Mouse (Mus musculus): ENCODE measurements at regions not wholly inside any gene's neighbourhood (a gene's known extent, or its start where the extent isn't known, plus 50 kb on each side); places are given as distances from the start of the nearest gene placed in this dataset.

DNA sequence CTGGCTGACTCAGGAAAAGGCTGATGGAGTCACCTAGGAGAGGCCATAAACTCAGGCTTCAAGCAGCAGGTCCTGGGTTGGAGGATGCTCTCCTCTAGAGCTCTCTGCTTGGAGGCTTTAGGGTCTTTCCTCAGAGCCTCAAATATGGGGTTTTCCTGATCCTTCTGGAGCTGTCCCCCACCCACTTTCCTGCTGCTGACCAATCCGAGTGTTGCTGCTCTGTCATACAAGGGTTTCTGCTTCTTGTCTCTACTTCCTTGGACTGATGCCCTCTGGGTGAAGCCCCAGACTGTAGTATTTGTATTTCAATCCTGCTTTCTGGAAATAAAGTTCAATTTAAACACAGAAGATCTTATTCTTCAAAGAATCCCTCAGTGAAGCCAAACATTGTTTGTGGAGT lies 166.7 kb upstream of the Sall1 start:
- CTCF ChIA-PET = interaction anchor here (1.3 kb wide), 2 partner anchors 22 to 26 kb away, joined by 3 to 4 read pairs; no protein-coding TSS in a partner anchor
- no peaks in the 10 kb centered on the region for H3K27me3 ChIP-seq
- ATAC-seq (no peak), DNase-seq (ENCODE audit: low read depth, low spot score) (no peak)
- POLR2A ChIA-PET = no interaction called here
- TF ChIP-seq CTCF (IDR thresholded peaks at IDR 0.05) = no peak
- in situ Hi-C loops (cut with MboI; ENCODE audit: low pct_unique_long_range_greater_than_20kb) = no loop called here

DNA sequence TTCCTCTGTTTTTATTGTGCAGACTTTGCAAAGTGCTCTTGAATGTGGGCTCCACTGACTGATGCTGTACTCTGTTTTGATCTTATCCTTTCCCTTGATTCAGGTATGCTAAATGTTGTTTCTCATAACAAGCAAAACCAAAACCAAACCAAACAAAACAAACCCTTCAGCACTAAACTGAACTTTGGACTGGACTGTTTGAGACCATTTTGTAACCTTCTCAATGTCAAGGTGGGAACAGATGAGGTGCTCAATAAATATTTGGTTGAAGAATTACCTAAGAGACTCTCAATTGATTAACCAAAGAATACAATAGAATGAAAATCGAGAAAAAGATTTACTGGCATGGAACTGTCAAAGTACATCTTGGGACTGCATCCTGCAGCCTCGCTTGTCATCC lies 163.9 kb upstream of the Sall1 start:
- ChIA-PET CTCF (no interaction called here), POLR2A (no interaction called here)
- ATAC-seq (no peak), DNase-seq (ENCODE audit: low read depth, low spot score) (no peak)
- no peak for TF ChIP-seq CTCF (IDR thresholded peaks at IDR 0.05)
- no peaks in the 10 kb centered on the region for H3K27me3 ChIP-seq
- in situ Hi-C loops (cut with MboI; ENCODE audit: low pct_unique_long_range_greater_than_20kb) = no loop called here

DNA sequence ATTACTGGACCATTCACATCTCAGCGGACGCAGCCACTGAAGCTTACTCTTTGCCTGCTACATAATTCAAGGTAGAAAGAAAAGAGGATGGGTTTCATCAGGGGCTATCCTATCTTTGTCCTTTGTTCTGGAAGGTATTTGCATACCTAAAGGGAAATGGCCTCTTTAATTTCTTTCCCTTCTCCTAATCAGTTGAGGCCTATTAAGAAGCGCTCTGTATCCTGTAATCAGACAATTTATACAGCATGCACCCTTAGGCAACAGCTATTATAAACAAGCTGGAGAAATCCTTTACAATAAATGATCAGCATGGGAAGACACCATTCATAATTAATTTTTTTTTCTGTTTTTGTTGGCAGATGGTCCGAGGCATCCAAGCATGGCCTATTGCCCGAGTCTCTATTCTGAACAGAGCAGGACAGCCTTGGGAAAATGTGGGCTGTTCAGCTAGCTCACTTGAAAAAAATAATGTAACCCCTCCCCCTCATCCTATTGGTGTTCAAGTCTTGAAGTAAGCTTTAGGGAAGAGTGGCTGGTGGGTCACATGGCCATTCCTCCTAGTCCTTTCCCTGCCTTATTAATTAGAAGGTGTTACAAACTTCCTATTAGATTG lies 158.6 kb upstream of the Sall1 start:
- ATAC-seq = no peak
- in situ Hi-C loops (cut with MboI; ENCODE audit: low pct_unique_long_range_greater_than_20kb) = no loop called here
- CTCF ChIA-PET = no interaction called here
- no peak for DNase-seq (ENCODE audit: low read depth, low spot score)
- H3K27me3 ChIP-seq = no peaks in the 10 kb centered on the region
- TF ChIP-seq CTCF (IDR thresholded peaks at IDR 0.05) = no peak
- POLR2A ChIA-PET = no interaction called here

DNA sequence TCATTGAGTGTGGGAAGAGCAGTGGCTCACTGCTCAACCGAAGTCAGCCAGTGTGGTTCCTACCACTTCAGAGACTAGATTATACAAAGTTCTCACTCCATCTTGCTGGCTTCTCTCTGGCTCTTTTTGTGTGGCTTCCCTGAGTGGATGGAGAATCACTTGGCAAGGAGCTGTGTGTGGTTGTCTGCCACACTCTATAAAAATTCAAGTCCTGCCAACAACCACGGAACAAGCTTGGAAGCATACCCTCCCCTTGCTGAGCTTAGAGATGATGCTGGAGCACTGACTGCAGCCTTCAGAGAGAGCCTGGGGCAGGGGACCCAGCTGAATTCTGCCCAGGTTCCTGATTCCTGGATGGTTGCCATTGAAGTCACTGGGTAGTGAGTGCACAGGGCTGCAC lies 156.3 kb upstream of the Sall1 start:
- ATAC-seq (peak; percentile 12), DNase-seq (ENCODE audit: low read depth, low spot score) (no peak)
- CTCF ChIA-PET = no interaction called here
- in situ Hi-C loops (cut with MboI; ENCODE audit: low pct_unique_long_range_greater_than_20kb) = no loop called here
- TF ChIP-seq CTCF (IDR thresholded peaks at IDR 0.05) = no peak
- POLR2A ChIA-PET = no interaction called here
- peaks cover 3% of the 10 kb centered on the region for H3K27me3 ChIP-seq

DNA sequence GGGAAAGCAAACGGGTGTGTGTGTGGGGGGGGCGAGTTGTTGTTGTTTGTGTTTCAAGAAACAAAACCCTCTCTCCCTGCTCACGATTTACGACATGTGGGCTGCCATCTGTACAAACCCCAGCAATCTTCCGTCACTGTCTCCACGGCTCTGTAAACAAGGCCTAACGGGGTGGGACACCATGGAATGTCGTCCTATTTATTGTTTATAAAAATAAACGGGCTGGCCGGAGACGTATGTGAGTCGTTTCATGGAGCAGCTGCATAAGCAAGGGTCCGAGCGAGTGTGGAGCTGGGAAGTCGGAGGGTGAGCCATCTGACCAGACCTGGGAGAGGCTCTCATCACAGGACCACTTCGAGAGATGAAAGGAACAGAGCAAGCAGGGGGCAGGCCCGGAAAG lies 141.4 kb upstream of the Sall1 start:
- in situ Hi-C loops (cut with MboI; ENCODE audit: low pct_unique_long_range_greater_than_20kb) = no loop called here
- ATAC-seq (no peak), DNase-seq (ENCODE audit: low read depth, low spot score) (no peak)
- ChIA-PET POLR2A (interaction anchor here (0.7 kb wide), 1 partner anchor 11 kb away, joined by 6 read pairs; no protein-coding TSS in a partner anchor), CTCF (interaction anchor here (1.5 kb wide), 1 partner anchor 25 kb away, joined by 4 read pairs; no protein-coding TSS in a partner anchor)
- TF ChIP-seq CTCF (IDR thresholded peaks at IDR 0.05) = no peak
- H3K27me3 ChIP-seq = peaks cover 6% of the 10 kb centered on the region

DNA sequence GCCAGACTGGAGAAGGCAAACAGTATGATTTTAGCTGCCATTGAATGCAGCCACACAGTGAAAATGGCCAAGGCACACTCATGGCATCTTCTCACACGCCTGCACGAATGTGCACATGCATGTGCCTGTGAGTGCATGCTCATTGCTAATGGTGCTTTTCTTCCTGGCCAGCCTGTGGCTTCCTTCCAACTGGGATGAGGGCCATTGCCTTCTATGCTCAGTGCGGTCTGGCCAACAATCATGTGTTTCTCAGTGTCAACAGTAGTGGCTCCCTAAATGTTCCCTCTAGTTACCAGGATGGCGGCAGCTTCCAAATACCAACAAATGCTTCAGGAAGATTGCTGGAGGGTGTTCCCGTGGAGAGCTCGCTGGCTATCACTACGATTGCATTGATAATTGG lies 131.7 kb upstream of the Sall1 start:
- DNase-seq (ENCODE audit: low read depth, low spot score) = no peak
- no peak for ATAC-seq
- no peak for TF ChIP-seq CTCF (IDR thresholded peaks at IDR 0.05)

DNA sequence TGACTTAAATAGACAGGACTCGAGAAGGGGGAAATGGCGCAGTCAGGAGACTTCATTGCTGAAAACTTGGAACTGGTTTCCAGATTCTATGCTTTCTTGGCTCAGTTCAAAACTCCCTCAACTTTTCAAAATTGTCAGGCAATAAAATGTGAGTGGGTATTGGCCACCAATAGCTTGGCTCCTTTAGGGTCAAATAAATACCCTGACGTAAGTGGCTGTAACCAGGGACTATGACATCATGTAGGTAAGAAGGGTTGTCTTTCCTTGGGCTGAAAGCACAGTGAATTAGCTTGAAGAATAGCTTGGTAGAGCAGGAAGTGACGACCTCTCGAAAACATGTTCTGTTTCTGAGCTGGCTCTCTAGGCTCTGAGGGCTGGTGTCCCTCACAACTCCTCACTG lies 127.6 kb upstream of the Sall1 start:
- POLR2A ChIA-PET = no interaction called here

More for the DNA sequence above, 131.7 kb upstream of the Sall1 start:
- POLR2A ChIA-PET = no interaction called here
- in situ Hi-C loops (cut with MboI; ENCODE audit: low pct_unique_long_range_greater_than_20kb) = no loop called here
- CTCF ChIA-PET = no interaction called here
- H3K27me3 ChIP-seq = peaks cover 18% of the 10 kb centered on the region

DNA sequence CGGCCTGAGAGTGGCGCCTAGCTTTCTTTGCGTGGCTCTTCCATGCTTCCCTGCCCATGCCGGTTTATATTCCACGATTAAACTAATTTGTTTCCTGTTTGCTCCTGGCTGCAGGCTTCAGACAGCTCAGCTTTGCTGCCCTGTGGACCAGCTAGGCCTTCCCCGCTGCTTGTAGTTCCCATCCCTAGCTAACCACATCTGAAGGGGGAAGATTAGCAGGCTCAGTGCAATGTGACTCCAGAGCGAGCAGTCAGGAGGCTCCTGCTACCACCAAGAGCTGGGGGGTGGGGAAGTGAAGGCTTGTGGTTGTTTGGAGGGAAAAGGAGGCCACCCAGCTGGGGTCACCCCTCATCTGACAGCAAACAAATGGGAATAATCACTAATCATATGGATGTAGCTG lies 125.5 kb upstream of the Sall1 start:
- ChIA-PET CTCF (no interaction called here), POLR2A (no interaction called here)
- DNase-seq (ENCODE audit: low read depth, low spot score) (peak; percentile 31), ATAC-seq (peak; percentile 90)
- H3K27me3 ChIP-seq = peaks cover 14% of the 10 kb centered on the region
- no peak for TF ChIP-seq CTCF (IDR thresholded peaks at IDR 0.05)
- in situ Hi-C loops (cut with MboI; ENCODE audit: low pct_unique_long_range_greater_than_20kb) = no loop called here

More for the DNA sequence above, 127.6 kb upstream of the Sall1 start:
- DNase-seq (ENCODE audit: low read depth, low spot score) (no peak), ATAC-seq (no peak)
- CTCF ChIA-PET = interaction anchor here (0.7 kb wide), 1 partner anchor 9 kb away, joined by 3 read pairs; no protein-coding TSS in a partner anchor
- no peak for TF ChIP-seq CTCF (IDR thresholded peaks at IDR 0.05)
- in situ Hi-C loops (cut with MboI; ENCODE audit: low pct_unique_long_range_greater_than_20kb) = no loop called here
- peaks cover 20% of the 10 kb centered on the region for H3K27me3 ChIP-seq

DNA sequence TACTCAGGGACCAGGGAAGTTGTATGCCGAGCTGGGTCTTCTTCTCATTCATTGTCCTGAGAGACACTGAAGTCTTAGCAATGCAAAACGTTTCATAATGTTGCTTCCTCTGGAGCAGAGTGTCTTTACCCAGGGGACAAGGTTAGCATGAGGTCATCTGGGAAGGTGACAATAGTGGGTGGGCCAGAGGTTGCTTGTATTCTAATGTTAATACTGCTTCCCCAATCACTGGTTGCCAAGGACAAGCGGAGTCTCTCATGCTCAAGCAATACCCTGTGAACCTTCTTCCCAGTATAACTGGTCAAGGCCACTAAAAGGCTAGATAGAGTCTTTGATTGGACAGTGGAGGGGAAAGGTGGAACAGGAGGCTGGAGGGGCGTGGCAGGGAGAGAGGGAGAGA lies 123.1 kb upstream of the Sall1 start:
- H3K27me3 ChIP-seq = peaks cover 8% of the 10 kb centered on the region
- CTCF ChIA-PET = no interaction called here
- in situ Hi-C loops (cut with MboI; ENCODE audit: low pct_unique_long_range_greater_than_20kb) = no loop called here
- POLR2A ChIA-PET = no interaction called here
- no peak for TF ChIP-seq CTCF (IDR thresholded peaks at IDR 0.05)
- ATAC-seq (no peak), DNase-seq (ENCODE audit: low read depth, low spot score) (no peak)

DNA sequence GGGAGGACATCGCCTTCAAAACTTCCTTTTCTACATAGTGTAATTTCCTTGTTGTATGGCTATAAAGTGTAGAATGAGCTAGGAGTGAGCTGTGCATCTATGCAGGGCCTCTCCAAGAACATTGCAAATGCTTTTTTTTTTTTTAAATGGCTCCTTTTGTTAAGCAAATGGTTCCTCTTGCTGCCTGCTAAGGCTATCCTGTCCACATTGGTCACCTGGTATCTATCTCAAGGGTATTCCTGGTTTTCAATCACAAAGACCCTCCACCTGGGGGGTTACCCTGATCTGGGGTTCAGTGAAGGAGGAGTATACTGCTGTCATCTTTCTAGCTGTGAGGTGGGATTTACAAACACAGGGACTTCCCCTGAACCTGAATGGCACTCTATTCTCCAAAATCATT lies 112.9 kb upstream of the Sall1 start:
- POLR2A ChIA-PET = no interaction called here
- CTCF ChIA-PET = no interaction called here
- peaks cover 31% of the 10 kb centered on the region for H3K27me3 ChIP-seq
- ATAC-seq (no peak), DNase-seq (ENCODE audit: low read depth, low spot score) (no peak)
- no peak for TF ChIP-seq CTCF (IDR thresholded peaks at IDR 0.05)
- in situ Hi-C loops (cut with MboI; ENCODE audit: low pct_unique_long_range_greater_than_20kb) = no loop called here

DNA sequence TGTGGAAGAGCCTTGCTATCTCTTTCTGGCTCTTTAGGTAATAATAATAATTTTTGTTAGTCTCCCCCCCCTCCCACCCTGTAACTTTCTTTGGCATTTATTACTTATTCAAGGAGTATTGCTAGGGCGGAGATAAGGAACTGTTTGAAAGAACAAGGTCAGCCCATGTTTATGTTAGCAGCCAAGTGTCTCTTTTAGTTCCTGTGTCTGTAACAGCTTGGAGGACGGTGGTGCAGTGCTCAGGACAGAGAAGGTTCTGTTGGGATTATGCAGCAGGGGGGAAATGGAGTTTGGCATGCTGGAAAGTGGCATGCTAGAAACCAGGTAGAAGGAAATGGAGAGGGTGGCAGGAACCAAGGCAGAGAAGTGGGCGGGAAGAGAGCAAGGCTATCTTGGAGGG lies 109.6 kb upstream of the Sall1 start:
- H3K27me3 ChIP-seq = peaks cover 33% of the 10 kb centered on the region
- ChIA-PET CTCF (no interaction called here), POLR2A (no interaction called here)
- no peak for TF ChIP-seq CTCF (IDR thresholded peaks at IDR 0.05)
- in situ Hi-C loops (cut with MboI; ENCODE audit: low pct_unique_long_range_greater_than_20kb) = no loop called here
- ATAC-seq = no peak
- DNase-seq (ENCODE audit: low read depth, low spot score) = no peak

Measured in Patski (cell line).